In the genomic region with DNA sequence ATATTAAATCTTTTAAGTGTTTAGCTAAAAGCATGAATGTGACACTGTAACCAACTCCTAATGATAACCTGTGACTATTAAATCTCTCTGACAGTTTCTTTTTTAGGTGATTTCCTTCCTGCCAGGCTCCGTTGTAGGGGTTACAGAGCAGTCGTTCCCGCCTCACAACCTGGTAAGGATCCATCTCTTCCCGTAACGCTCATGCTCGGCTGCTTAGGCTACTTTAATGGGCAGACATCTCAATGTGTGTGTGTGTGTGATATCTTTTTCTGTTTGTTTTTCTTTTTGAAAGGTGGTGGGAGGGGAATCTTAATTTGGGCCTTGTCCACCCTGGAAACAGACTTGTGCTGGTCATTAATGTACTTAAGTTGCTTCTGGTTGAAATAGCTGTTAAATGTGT, we compare ENCODE assay signal across 8 mouse cellular contexts. TPM values are rescaled to one million over a fixed set of nuclear protein-coding genes. Genes with fewer than 3 reads are reported as not detected.
DNase-seq lines count a peak whose midpoint lies in the region; ATAC-seq and TF ChIP-seq lines count a peak whose summit lies in the region.

No protein-coding gene starts in this region.

- intact Hi-C loops in heart, adult 2 months (cut with DNase I) = loop anchor here (1.0 kb wide), 2 partner anchors 12 to 32 kb away; a partner anchor contains a TSS

- H3K79me2 ChIP-seq in heart, adult 2 months (replicated peaks; ENCODE audit: control insufficient read depth, insufficient read depth, low read length) = peaks cover 6% of the 10 kb centered on the region; the same call in 1 of the 2 replicates

- peaks cover 22% of the 10 kb centered on the region for H3K36me3 ChIP-seq in heart, adult 2 months (ENCODE audit: control insufficient read depth, insufficient read depth, low read length)
- peaks cover 31% of the 10 kb centered on the region for H3K36me3 ChIP-seq in ES-Bruce4 (ENCODE audit: control insufficient read depth, insufficient read depth, low read length, poor library complexity, severe bottlenecking)
- H3K36me3 ChIP-seq in forebrain, embryonic 10.5 days (replicated peaks) = peaks cover 37% of the 10 kb centered on the region
- no peaks in the 10 kb centered on the region for H3K36me3 ChIP-seq in limb, embryonic 11.5 days (ENCODE audit: control insufficient read depth, insufficient read depth, low read length)
- H3K36me3 ChIP-seq in neural tube, embryonic 15.5 days = peaks cover 2% of the 10 kb centered on the region; the same call in 1 of the 2 replicates

- H3K27ac ChIP-seq in heart, adult 2 months = peak overlapping the region; percentile 91
- H3K27ac ChIP-seq in ES-Bruce4 (ENCODE audit: insufficient read depth, low read length) = no peak overlapping the region
- H3K27ac ChIP-seq in forebrain, embryonic 10.5 days = peak overlapping the region; percentile 99
- no peak overlapping the region for H3K27ac ChIP-seq in limb, embryonic 11.5 days (replicated peaks; ENCODE audit: low read depth, low read length)
- peak overlapping the region; percentile 98 for H3K27ac ChIP-seq in neural tube, embryonic 15.5 days (replicated peaks)

- peaks cover 4% of the 10 kb centered on the region for H3K4me1 ChIP-seq in heart, adult 2 months (ENCODE audit: control insufficient read depth, insufficient read depth, low read length)
- H3K4me1 ChIP-seq in ES-Bruce4 (ENCODE audit: control insufficient read depth, insufficient read depth, low read length) = no peaks in the 10 kb centered on the region
- peaks cover 22% of the 10 kb centered on the region for H3K4me1 ChIP-seq in forebrain, embryonic 10.5 days
- H3K4me1 ChIP-seq in limb, embryonic 11.5 days (ENCODE audit: control insufficient read depth, insufficient read depth, low read length) = no peaks in the 10 kb centered on the region
- H3K4me1 ChIP-seq in neural tube, embryonic 15.5 days = peaks cover 12% of the 10 kb centered on the region

- TF ChIP-seq EP300 in heart, adult 2 months (IDR thresholded peaks at IDR 0.05; ENCODE audit: insufficient read depth, low read depth, low read length) = no peak
- no peak for TF ChIP-seq EP300 in ES-Bruce4 (IDR thresholded peaks at IDR 0.05; ENCODE audit: insufficient read depth, low read depth, low read length)

- no peak for ATAC-seq in limb, embryonic 11.5 days (ENCODE audit: insufficient number of reproducible peaks, low FRiP score, low TSS enrichment, low read depth)
- ATAC-seq in neural tube, embryonic 15.5 days (ENCODE audit: low FRiP score) = no peak
- ATAC-seq in monocyte, adult 5-6 weeks (replicated peaks; ENCODE audit: insufficient number of reproducible peaks, low FRiP score, low TSS enrichment, poor library complexity, severe bottlenecking) = no peak

- TF ChIP-seq CTCF in heart, adult 2 months (IDR thresholded peaks at IDR 0.05) = no peak
- TF ChIP-seq CTCF in ES-Bruce4 (IDR thresholded peaks at IDR 0.05; ENCODE audit: low read depth, low read length) = no peak

- no peak for DNase-seq in heart, adult 2 months
- no peak for DNase-seq in heart, postnatal 4 days
- no peak for DNase-seq in forebrain, embryonic 10.5 days (ENCODE audit: extremely low spot score, low spot score)
- DNase-seq in limb, embryonic 11.5 days (ENCODE audit: low spot score) = no peak
- no peak for DNase-seq in cerebellum, postnatal 4 days (ENCODE audit: low spot score in 2 of 2)

- H3K9me3 ChIP-seq in ES-Bruce4 (replicated peaks; ENCODE audit: control insufficient read depth, insufficient read depth, low read length, poor library complexity, severe bottlenecking) = no peaks in the 10 kb centered on the region
- no peaks in the 10 kb centered on the region for H3K9me3 ChIP-seq in forebrain, embryonic 10.5 days
- H3K9me3 ChIP-seq in limb, embryonic 11.5 days (ENCODE audit: control insufficient read depth, low read length) = no peaks in the 10 kb centered on the region
- H3K9me3 ChIP-seq in neural tube, embryonic 15.5 days (replicated peaks) = no peaks in the 10 kb centered on the region

- no peak for TF ChIP-seq POLR2A in heart, adult 2 months (IDR thresholded peaks at IDR 0.05; ENCODE audit: insufficient read depth, low read depth, low read length)
- no peak for TF ChIP-seq POLR2A in ES-Bruce4 (IDR thresholded peaks at IDR 0.05; ENCODE audit: insufficient read depth, low read length)

- H3K9ac ChIP-seq in heart, adult 2 months (ENCODE audit: low read depth, low read length) = peak overlapping the region; percentile 59
- H3K9ac ChIP-seq in ES-Bruce4 (ENCODE audit: low read depth, poor library complexity, severe bottlenecking) = peak overlapping the region; percentile 96
- H3K9ac ChIP-seq in limb, embryonic 11.5 days (ENCODE audit: low read length) = peak overlapping the region; percentile 99
- peak overlapping the region; percentile 92 for H3K9ac ChIP-seq in neural tube, embryonic 15.5 days (replicated peaks)

- 2% methylated on average over 6 of the region's 6 CpGs for WGBS in heart, adult 2 months
- under 1% methylated on average over 6 of the region's 6 CpGs for WGBS in forebrain, embryonic 10.5 days
- 0% methylated on average over 6 of the region's 6 CpGs for WGBS in limb, embryonic 11.5 days
- WGBS in neural tube, embryonic 15.5 days = under 1% methylated on average over 6 of the region's 6 CpGs

- H3K4me3 ChIP-seq in heart, adult 2 months = peak overlapping the region; percentile 91
- peak overlapping the region; percentile 93 for H3K4me3 ChIP-seq in ES-Bruce4 (ENCODE audit: low read depth, low read length)
- peak overlapping the region; percentile 94 for H3K4me3 ChIP-seq in forebrain, embryonic 10.5 days
- peak overlapping the region; percentile 99 for H3K4me3 ChIP-seq in limb, embryonic 11.5 days (ENCODE audit: low read depth, low read length)
- peak overlapping the region; percentile 80 for H3K4me3 ChIP-seq in neural tube, embryonic 15.5 days (replicated peaks)

- no peaks in the 10 kb centered on the region for H3K27me3 ChIP-seq in heart, adult 2 months (ENCODE audit: control insufficient read depth, insufficient read depth, low read length)
- H3K27me3 ChIP-seq in ES-Bruce4 (ENCODE audit: control insufficient read depth, insufficient read depth, low read length, poor library complexity, severe bottlenecking) = no peaks in the 10 kb centered on the region
- H3K27me3 ChIP-seq in forebrain, embryonic 10.5 days (ENCODE audit: poor library complexity, severe bottlenecking) = no peaks in the 10 kb centered on the region
- no peaks in the 10 kb centered on the region for H3K27me3 ChIP-seq in limb, embryonic 11.5 days (ENCODE audit: control insufficient read depth, insufficient read depth, low read length)
- no peaks in the 10 kb centered on the region for H3K27me3 ChIP-seq in neural tube, embryonic 15.5 days (replicated peaks)

- H3K4me2 ChIP-seq in limb, embryonic 11.5 days (ENCODE audit: low read depth, severe bottlenecking) = peak overlapping the region; percentile 73
- H3K4me2 ChIP-seq in neural tube, embryonic 15.5 days = peak overlapping the region; percentile 81

RNA-seq across cellular contexts. Expression of a gene that starts 1.7 kb away (rescaled TPM):
- 10 to 100 TPM; 18.0 to 20.4 TPM for total RNA-seq in heart, adult 2 months (2021)
- 12.3 and 17.5 TPM in 2 replicates for polyA plus RNA-seq in heart, adult 2 months (2012; rRNA removed)
- 10 to 100 TPM; 34.4 to 37.6 TPM for total RNA-seq in heart, postnatal 4 days (2021)
- 49.5 and 55.8 TPM in 2 replicates for polyA plus RNA-seq in ES-Bruce4 (2011; ENCODE audit: insufficient read depth, insufficient read length, low read depth, missing spikeins)
- polyA plus RNA-seq in forebrain, embryonic 10.5 days (2016; fragmentation: Nextera tagmentation; extraction: Ambion mirVana) = 21.8 and 24.2 TPM in 2 replicates
- 45.8 and 47.2 TPM in 2 replicates for polyA plus RNA-seq in limb, embryonic 11.5 days (2014; fragmentation: Nextera tagmentation; extraction: Ambion mirVana)
- polyA plus RNA-seq in neural tube, embryonic 15.5 days (2015; fragmentation: Nextera tagmentation; extraction: Ambion mirVana) = 30.2 and 33.8 TPM in 2 replicates
- total RNA-seq in monocyte, adult 5-6 weeks (2017) = 89.3 to 156 TPM (median 111 TPM) in 3 replicates

RNA-seq across cellular contexts. Expression of a gene that starts 12.8 kb away (rescaled TPM):
- total RNA-seq in heart, adult 2 months (2021) = 100 to 1,000 TPM; 111 to 140 TPM
- 72.6 and 110 TPM in 2 replicates for polyA plus RNA-seq in heart, adult 2 months (2012; rRNA removed)
- total RNA-seq in heart, postnatal 4 days (2021) = 10 to 100 TPM; 94.6 to 98.6 TPM
- 51.9 and 57.6 TPM in 2 replicates for polyA plus RNA-seq in ES-Bruce4 (2011; ENCODE audit: insufficient read depth, insufficient read length, low read depth, missing spikeins)
- polyA plus RNA-seq in forebrain, embryonic 10.5 days (2016; fragmentation: Nextera tagmentation; extraction: Ambion mirVana) = 135 and 140 TPM in 2 replicates
- polyA plus RNA-seq in limb, embryonic 11.5 days (2014; fragmentation: Nextera tagmentation; extraction: Ambion mirVana) = 109 and 119 TPM in 2 replicates
- 139 and 163 TPM in 2 replicates for polyA plus RNA-seq in neural tube, embryonic 15.5 days (2015; fragmentation: Nextera tagmentation; extraction: Ambion mirVana)
- 25.4 to 47.1 TPM (median 42.7 TPM) in 3 replicates for total RNA-seq in monocyte, adult 5-6 weeks (2017)

RNA-seq across cellular contexts. Expression of a gene that starts 17.8 kb away (rescaled TPM):
- total RNA-seq in heart, adult 2 months (2021) = under 1 TPM in 1 of 2 experiments, not detected in 1; 0.16 TPM
- polyA plus RNA-seq in heart, adult 2 months (2012; rRNA removed) = 0.15 and 0.18 TPM in 2 replicates
- total RNA-seq in heart, postnatal 4 days (2021) = under 1 TPM; 0.38 to 0.52 TPM
- polyA plus RNA-seq in ES-Bruce4 (2011; ENCODE audit: insufficient read depth, insufficient read length, low read depth, missing spikeins) = 0.67 and 0.75 TPM in 2 replicates
- polyA plus RNA-seq in forebrain, embryonic 10.5 days (2016; fragmentation: Nextera tagmentation; extraction: Ambion mirVana) = 2.4 and 2.5 TPM in 2 replicates
- 2.1 and 3.1 TPM in 2 replicates for polyA plus RNA-seq in limb, embryonic 11.5 days (2014; fragmentation: Nextera tagmentation; extraction: Ambion mirVana)
- 1.3 and 1.5 TPM in 2 replicates for polyA plus RNA-seq in neural tube, embryonic 15.5 days (2015; fragmentation: Nextera tagmentation; extraction: Ambion mirVana)
- total RNA-seq in monocyte, adult 5-6 weeks (2017) = 0.53 to 0.78 TPM in 2 of 3 replicates, not detected in the other

RNA-seq across cellular contexts. Expression of a gene that starts 31.6 kb away (rescaled TPM):
- total RNA-seq in heart, adult 2 months (2021) = 10 to 100 TPM; 24.8 to 25.4 TPM
- 10.7 and 18.2 TPM in 2 replicates for polyA plus RNA-seq in heart, adult 2 months (2012; rRNA removed)
- total RNA-seq in heart, postnatal 4 days (2021) = 10 to 100 TPM; 13.2 to 14.3 TPM
- polyA plus RNA-seq in ES-Bruce4 (2011; ENCODE audit: insufficient read depth, insufficient read length, low read depth, missing spikeins) = 15.1 and 15.8 TPM in 2 replicates
- 31.6 and 32.9 TPM in 2 replicates for polyA plus RNA-seq in forebrain, embryonic 10.5 days (2016; fragmentation: Nextera tagmentation; extraction: Ambion mirVana)
- polyA plus RNA-seq in limb, embryonic 11.5 days (2014; fragmentation: Nextera tagmentation; extraction: Ambion mirVana) = 37.0 and 41.1 TPM in 2 replicates
- 47.2 and 49.0 TPM in 2 replicates for polyA plus RNA-seq in neural tube, embryonic 15.5 days (2015; fragmentation: Nextera tagmentation; extraction: Ambion mirVana)
- 5.9 to 8.8 TPM (median 8.7 TPM) in 3 replicates for total RNA-seq in monocyte, adult 5-6 weeks (2017)

RNA-seq across cellular contexts. Expression of a gene that starts 32.3 kb away (rescaled TPM):
- total RNA-seq in heart, adult 2 months (2021) = 1 to 10 TPM; 1.7 to 1.9 TPM
- 0.72 and 1.1 TPM in 2 replicates for polyA plus RNA-seq in heart, adult 2 months (2012; rRNA removed)
- total RNA-seq in heart, postnatal 4 days (2021) = 1 to 10 TPM; 2.7 to 2.9 TPM
- 0.85 TPM in 1 of 2 replicates, not detected in the other for polyA plus RNA-seq in ES-Bruce4 (2011; ENCODE audit: insufficient read depth, insufficient read length, low read depth, missing spikeins)
- polyA plus RNA-seq in forebrain, embryonic 10.5 days (2016; fragmentation: Nextera tagmentation; extraction: Ambion mirVana) = 0.95 and 0.96 TPM in 2 replicates
- polyA plus RNA-seq in limb, embryonic 11.5 days (2014; fragmentation: Nextera tagmentation; extraction: Ambion mirVana) = 0.91 and 1.3 TPM in 2 replicates
- 29.8 and 29.9 TPM in 2 replicates for polyA plus RNA-seq in neural tube, embryonic 15.5 days (2015; fragmentation: Nextera tagmentation; extraction: Ambion mirVana)
- 0.96 to 2.9 TPM (median 1.7 TPM) in 3 replicates for total RNA-seq in monocyte, adult 5-6 weeks (2017)

Comparison
In these comparisons a context has a peak if more than half of its experiments do, and no peak if none do; other contexts are left out.
1. H3K27ac ChIP-seq: peak in heart, adult 2 months (single experiment), forebrain, embryonic 10.5 days (single experiment) and neural tube, embryonic 15.5 days (single experiment); none in ES-Bruce4 (single experiment) and limb, embryonic 11.5 days (single experiment).
2. Peak in every context shown above with its lines, with median percentiles within 50 percentile points of each other: H3K4me3 ChIP-seq and H3K9ac ChIP-seq.